Mouse (Mus musculus) adrenal gland, postnatal 25 days (tissue): ENCODE data around the gene Tomm20. TPM values are rescaled to one million over a fixed set of nuclear protein-coding genes. Genes with fewer than 3 reads are reported as not detected.
"Not testable (repeated sequence)": the region's sequence is repeated elsewhere in the genome, so short reads cannot be mapped to it uniquely, and the experiment has no call there.

Experiments used
- DNase-seq: peaks from one replicate; pipeline ENCODE4 v3.0.0; 2021; ENCODE audit warnings: mixed read lengths
- total RNA-seq: library from RNA; stranded (reverse); gene quantifications from 2 replicates; pipeline ENCODE4 v1.2.3, GENCODE M21; 2021

Tomm20 gene
- total RNA-seq, 1 experiment from 2014 or later, result 162 TPM

GRCm38 (mm10) chr8:126884202-126884926 lies 61.3 kb downstream of the Tomm20 start:
- DNase-seq, result peak; percentile 70

GRCm38 (mm10) chr8:126883752-126884151 lies 61.9 kb downstream of the Tomm20 start:
- no peak for DNase-seq

- not testable (repeated sequence) for DNase-seq
Measured at GRCm38 (mm10) chr8:126882586-126882985, 63.1 kb downstream of the Tomm20 start.

GRCm38 (mm10) chr8:126881641-126882140 lies 64.0 kb downstream of the Tomm20 start:
- peak; percentile 37 for DNase-seq

Other genes starting within 250 kb of the Tomm20 start
- gene Rbm34, start 25.2 kb upstream of the Tomm20 start, total RNA-seq, result 13.0 and 15.4 TPM in 2 replicates
- 48.5 and 66.0 TPM in 2 replicates for gene Pard3, start 118.0 kb upstream of the Tomm20 start, total RNA-seq